In the genomic region with DNA sequence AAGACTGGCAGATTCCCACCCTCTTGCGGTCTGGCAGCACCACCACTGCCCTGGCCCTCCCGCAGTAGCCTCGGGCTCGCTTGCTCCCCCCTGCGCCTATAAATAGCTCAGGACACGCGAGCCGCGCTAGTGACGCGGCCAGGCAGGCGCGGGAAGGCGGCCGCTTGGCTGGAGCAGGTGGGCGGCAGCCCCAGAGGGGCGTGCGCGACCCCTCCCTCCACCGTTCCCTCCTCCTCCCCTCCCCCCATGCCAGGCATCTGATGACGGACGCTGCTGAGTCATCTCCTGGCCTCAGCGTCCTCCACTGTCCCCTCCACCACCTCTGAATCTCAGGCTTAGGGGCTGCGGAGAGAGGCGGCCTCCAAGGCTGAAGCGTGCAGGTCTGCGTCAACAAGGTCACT, we compare ENCODE assay signal across 9 mouse cellular contexts. TPM values are rescaled to one million over a fixed set of nuclear protein-coding genes. Genes with fewer than 3 reads are reported as not detected.
DNase-seq lines count a peak whose midpoint lies in the region; ATAC-seq and TF ChIP-seq lines count a peak whose summit lies in the region.
"Had no signal": no experiment of that assay in that cellular context is flagged by ENCODE, and none has a peak within 500 bp of the region (broad histone marks: within the 10 kb centered on the region; RNA-seq: fewer than 3 reads in every experiment).

No protein-coding gene starts in this region.

- ATAC-seq in cerebellum, adult (ENCODE audit: insufficient number of reproducible peaks, low FRiP score, low TSS enrichment): peak; percentile 24; the same call in 1 of the 2 replicates
- ATAC-seq in forebrain, embryonic 15.5 days (replicated peaks): 0 out of 2 replicates have a peak, but pooled peaks have one; percentile 44
- peak; percentile 39 for ATAC-seq in intestine, embryonic 15.5 days
- no peak for ATAC-seq in inflammation-experienced regulatory T-cells, adult 6 months

- no peaks in the 10 kb centered on the region for H3K9me3 ChIP-seq in forebrain, embryonic 15.5 days
- H3K9me3 ChIP-seq in intestine, embryonic 15.5 days: no peaks in the 10 kb centered on the region

- no peak for TF ChIP-seq POLR2A in testis, adult 2 months (IDR thresholded peaks at IDR 0.05; ENCODE audit: control insufficient read depth, low read depth, low read length)

- no peak for TF ChIP-seq CTCF in testis, adult 2 months (IDR thresholded peaks at IDR 0.05; ENCODE audit: control insufficient read depth, insufficient read depth, insufficient replicate concordance, low read depth, low read length)

- peaks cover 10% of the 10 kb centered on the region; the same call in 1 of the 2 replicates for H3K27me3 ChIP-seq in forebrain, embryonic 15.5 days
- H3K27me3 ChIP-seq in intestine, embryonic 15.5 days (replicated peaks): peaks cover 18% of the 10 kb centered on the region
- H3K27me3 ChIP-seq in testis, adult 2 months (ENCODE audit: control insufficient read depth, insufficient read depth, low read length): no peaks in the 10 kb centered on the region

- DNase-seq in left cerebral cortex, postnatal 25 days (ENCODE audit: low spot score in 2 of 2): peak; percentile 60 to 72
- no peak for DNase-seq in left cerebral cortex, adult 11 months (ENCODE audit: low spot score)
- DNase-seq in mesoderm, embryonic 11.5 days (ENCODE audit: low read depth, low spot score): peak; percentile 79

- WGBS in forebrain, embryonic 15.5 days: under 1% methylated on average over 24 of the region's 27 CpGs
- WGBS in intestine, embryonic 15.5 days: under 1% methylated on average over 27 of the region's 27 CpGs

- H3K9ac ChIP-seq in forebrain, embryonic 15.5 days (replicated peaks): peak overlapping the region; percentile 57
- peak overlapping the region; percentile 21; the same call in 1 of the 2 replicates for H3K9ac ChIP-seq in intestine, embryonic 15.5 days

- peaks cover 4% of the 10 kb centered on the region for H3K36me3 ChIP-seq in forebrain, embryonic 15.5 days
- H3K36me3 ChIP-seq in intestine, embryonic 15.5 days: no peaks in the 10 kb centered on the region
- no peaks in the 10 kb centered on the region for H3K36me3 ChIP-seq in testis, adult 2 months (ENCODE audit: control insufficient read depth, insufficient read depth, low read length)

- no peak overlapping the region for H3K27ac ChIP-seq in forebrain, embryonic 15.5 days (replicated peaks)
- no peak overlapping the region for H3K27ac ChIP-seq in intestine, embryonic 15.5 days
- no peak overlapping the region for H3K27ac ChIP-seq in testis, adult 2 months (ENCODE audit: control insufficient read depth, insufficient read depth, low read depth, low read length)
- H3K27ac ChIP-seq: macrophage had no signal

- H3K4me3 ChIP-seq in forebrain, embryonic 15.5 days: peak overlapping the region; percentile 41
- H3K4me3 ChIP-seq in intestine, embryonic 15.5 days (replicated peaks): peak overlapping the region; percentile 32
- peak overlapping the region; percentile 56 for H3K4me3 ChIP-seq in testis, adult 2 months (ENCODE audit: control insufficient read depth, low read depth, low read length)

- peaks cover 27% of the 10 kb centered on the region for H3K4me1 ChIP-seq in forebrain, embryonic 15.5 days
- peaks cover 18% of the 10 kb centered on the region for H3K4me1 ChIP-seq in intestine, embryonic 15.5 days (replicated peaks)
- peaks cover 5% of the 10 kb centered on the region for H3K4me1 ChIP-seq in testis, adult 2 months (ENCODE audit: control insufficient read depth, insufficient read depth, low read length)

- intact Hi-C loops in left cerebral cortex, postnatal 25 days (cut with DNase I): no loop called here

- peak overlapping the region; percentile 86 for H3K4me2 ChIP-seq in forebrain, embryonic 15.5 days (replicated peaks)
- H3K4me2 ChIP-seq in intestine, embryonic 15.5 days (replicated peaks): peak overlapping the region; percentile 77

RNA-seq across cellular contexts. Expression of gene Rpl19, which starts 9.5 kb away (rescaled TPM):
- total RNA-seq in left cerebral cortex, postnatal 25 days (2021): 100 to 1,000 TPM; 560 to 589 TPM
- 667 and 700 TPM in 2 replicates for polyA plus RNA-seq in forebrain, embryonic 15.5 days (2015; fragmentation: Nextera tagmentation; extraction: Ambion mirVana)
- polyA plus RNA-seq in intestine, embryonic 15.5 days (2015; fragmentation: Nextera tagmentation; extraction: Ambion mirVana): 1,063 and 1,131 TPM in 2 replicates
- 236 and 267 TPM in 2 replicates for polyA plus RNA-seq in testis, adult 2 months (2012; rRNA removed)
- 1,000 to 10,000 TPM; 2,465 to 4,071 (median 3,234) TPM for polyA plus RNA-seq in inflammation-experienced regulatory T-cells, adult 6 months (2017; shearing (Covaris generic))

RNA-seq across cellular contexts. Expression of gene Cacnb1, which starts 13.1 kb away (rescaled TPM):
- 100 to 1,000 TPM; 155 to 167 TPM for total RNA-seq in left cerebral cortex, postnatal 25 days (2021)
- polyA plus RNA-seq in forebrain, embryonic 15.5 days (2015; fragmentation: Nextera tagmentation; extraction: Ambion mirVana): 40.7 and 41.5 TPM in 2 replicates
- 6.5 and 7.5 TPM in 2 replicates for polyA plus RNA-seq in intestine, embryonic 15.5 days (2015; fragmentation: Nextera tagmentation; extraction: Ambion mirVana)
- 76.7 and 79.4 TPM in 2 replicates for polyA plus RNA-seq in testis, adult 2 months (2012; rRNA removed)
- polyA plus RNA-seq in inflammation-experienced regulatory T-cells, adult 6 months (2017; shearing (Covaris generic)): 1 to 10 TPM; 1.5 to 2.7 (median 2.4) TPM

RNA-seq across cellular contexts. Expression of gene Stac2, which starts 17.3 kb away (rescaled TPM):
- 10 to 100 TPM; 63.4 to 76.9 TPM for total RNA-seq in left cerebral cortex, postnatal 25 days (2021)
- polyA plus RNA-seq in forebrain, embryonic 15.5 days (2015; fragmentation: Nextera tagmentation; extraction: Ambion mirVana): 2.9 and 3.2 TPM in 2 replicates
- 0.16 and 0.29 TPM in 2 replicates for polyA plus RNA-seq in intestine, embryonic 15.5 days (2015; fragmentation: Nextera tagmentation; extraction: Ambion mirVana)
- polyA plus RNA-seq in testis, adult 2 months (2012; rRNA removed): 7.3 and 7.6 TPM in 2 replicates
- under 1 TPM in 1 of 3 experiments, not detected in 2; 0.23 TPM for polyA plus RNA-seq in inflammation-experienced regulatory T-cells, adult 6 months (2017; shearing (Covaris generic))

RNA-seq across cellular contexts. Expression of gene Arl5c, which starts 40.0 kb away (rescaled TPM):
- total RNA-seq in left cerebral cortex, postnatal 25 days (2021): 1 to 10 TPM in 1 of 2 experiments, under 1 TPM in 1; 0.89 to 1.7 TPM
- polyA plus RNA-seq in forebrain, embryonic 15.5 days (2015; fragmentation: Nextera tagmentation; extraction: Ambion mirVana): 6.9 and 7.0 TPM in 2 replicates
- 7.6 and 11.8 TPM in 2 replicates for polyA plus RNA-seq in intestine, embryonic 15.5 days (2015; fragmentation: Nextera tagmentation; extraction: Ambion mirVana)
- 0.20 and 0.44 TPM in 2 replicates for polyA plus RNA-seq in testis, adult 2 months (2012; rRNA removed)
- polyA plus RNA-seq in inflammation-experienced regulatory T-cells, adult 6 months (2017; shearing (Covaris generic)): 10 to 100 TPM; 43.8 to 60.5 (median 53.2) TPM

RNA-seq across cellular contexts. Expression of gene Plxdc1, which starts 49.7 kb away (rescaled TPM):
- total RNA-seq in left cerebral cortex, postnatal 25 days (2021): 10 to 100 TPM; 22.0 to 22.4 TPM
- polyA plus RNA-seq in forebrain, embryonic 15.5 days (2015; fragmentation: Nextera tagmentation; extraction: Ambion mirVana): 0.65 and 0.89 TPM in 2 replicates
- polyA plus RNA-seq in intestine, embryonic 15.5 days (2015; fragmentation: Nextera tagmentation; extraction: Ambion mirVana): 0.47 and 0.49 TPM in 2 replicates
- polyA plus RNA-seq in testis, adult 2 months (2012; rRNA removed): 64.4 and 70.5 TPM in 2 replicates
- 1 to 10 TPM; 1.1 to 8.5 (median 2.2) TPM for polyA plus RNA-seq in inflammation-experienced regulatory T-cells, adult 6 months (2017; shearing (Covaris generic))
